Mouse (Mus musculus) neural tube, embryonic 15.5 days (tissue): Measurements from ENCODE around the gene Foxo3. TPM values are rescaled to one million over a fixed set of nuclear protein-coding genes. Genes with fewer than 3 reads are reported as not detected.

Experiments used
- polyA plus RNA-seq: library from polyadenylated mRNA; unstranded; fragments of >200 nt; fragmentation: Nextera tagmentation; extraction: Ambion mirVana; gene quantifications from 2 replicates; pipeline ENCODE4 v1.2.1, GENCODE M21; 2015

Gene Foxo3
- polyA plus RNA-seq, 1 experiment from 2014 or later: 4.6 TPM

Other genes starting within 250 kb of the Foxo3 start
- 8.6 and 11.1 TPM in 2 replicates for gene Afg1l, start 201.8 kb upstream of the Foxo3 start, polyA plus RNA-seq
- gene Snx3, start 225.3 kb upstream of the Foxo3 start, polyA plus RNA-seq: 346 and 374 TPM in 2 replicates